Mouse (Mus musculus): Measurements from ENCODE around the gene Olfr835. TPM values are rescaled to one million over a fixed set of nuclear protein-coding genes. Genes with fewer than 3 reads are reported as not detected.

Olfr835 gene
- not detected in 2 replicates for polyA plus RNA-seq (2015; fragmentation: Nextera tagmentation; extraction: Ambion mirVana)

DNA sequence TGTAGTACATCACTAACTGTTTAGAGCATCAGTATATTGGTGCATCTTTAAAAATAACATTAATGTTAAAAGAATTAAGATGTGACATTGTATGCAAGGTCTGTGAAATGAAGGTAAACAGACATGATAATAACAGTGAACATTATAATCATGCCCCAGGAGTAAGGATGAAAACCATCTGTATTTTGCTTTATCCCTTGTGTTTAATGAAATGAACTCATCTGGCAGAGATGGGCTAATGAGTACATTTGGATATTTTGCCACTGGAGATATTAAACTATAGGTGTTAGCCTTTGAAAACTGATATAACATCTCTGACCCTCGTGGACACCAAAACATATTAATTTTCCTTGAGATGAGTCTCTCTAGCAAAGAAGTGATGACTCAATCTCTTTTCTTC, at the start of gene Olfr835:
Olfr835 (plus strand) TSS at position 301 of the 400 bp plus-strand sequence.
- H3K4me3 ChIP-seq, result no peak within 1 kb of the TSS
- 51% methylated on average over 1 of the region's 1 CpGs for whole genome bisulfite sequencing
- ATAC-seq (ENCODE audit: low FRiP score, low read depth), result no peak
- no peaks in the 10 kb centered on the region for H3K4me1 ChIP-seq
- no peaks in the 10 kb centered on the region for H3K27me3 ChIP-seq
- no peaks in the 10 kb centered on the region for H3K9me3 ChIP-seq
- no peaks in the 10 kb centered on the region for H3K36me3 ChIP-seq
- no peak within 1 kb of the TSS for H3K4me2 ChIP-seq (replicated peaks)
- H3K27ac ChIP-seq, result no peak within 1 kb of the TSS
- H3K9ac ChIP-seq, result no peak within 1 kb of the TSS

DNA sequence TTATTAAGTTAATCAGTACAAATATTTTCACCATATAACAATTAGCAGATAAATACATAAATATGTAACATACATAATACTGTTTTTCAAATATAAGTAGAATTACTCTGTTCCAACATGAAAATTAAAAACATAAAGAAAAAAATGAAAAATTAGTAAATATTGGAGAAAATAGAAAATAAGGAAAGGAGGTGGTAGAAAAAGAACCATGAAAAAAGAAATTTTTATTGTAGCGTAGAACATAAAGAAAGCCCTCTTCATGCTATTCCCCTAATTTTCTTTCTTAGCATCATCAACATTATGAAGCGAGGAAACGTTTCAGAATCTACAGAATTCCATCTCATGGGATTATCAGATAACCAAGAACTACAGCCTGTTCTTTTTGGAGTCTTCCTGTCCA, 44.8 kb upstream of the Olfr835 start, which contains the start of gene Olfr834:
Olfr834 (plus strand) TSS at position 301 of the 400 bp plus-strand sequence.
- Histone ChIP-seq H3K27ac (no peak within 1 kb of the TSS), H3K4me2 (replicated peaks) (no peak within 1 kb of the TSS), H3K4me1 (no peaks in the 10 kb centered on the region), H3K4me3 (no peak within 1 kb of the TSS), H3K9ac (no peak within 1 kb of the TSS), H3K27me3 (no peaks in the 10 kb centered on the region), H3K9me3 (peaks cover 5% of the 10 kb centered on the region), H3K36me3 (no peaks in the 10 kb centered on the region)
- WGBS, result 75% methylated on average over 3 of the region's 3 CpGs
- ATAC-seq (ENCODE audit: low FRiP score, low read depth), result no peak

GRCm38 (mm10) chr9:19084986-19085385, 52.5 kb downstream of the Olfr835 start:
- ATAC-seq (ENCODE audit: low FRiP score, low read depth), result no peak
- H3K27ac ChIP-seq, result no peak overlapping the region
- no peaks in the 10 kb centered on the region for H3K4me1 ChIP-seq
- no peaks in the 10 kb centered on the region for H3K27me3 ChIP-seq
- 34% methylated on average over 3 of the region's 3 CpGs for WGBS
- no peak overlapping the region for H3K4me3 ChIP-seq
- no peaks in the 10 kb centered on the region for H3K36me3 ChIP-seq
- no peak overlapping the region for H3K9ac ChIP-seq
- H3K4me2 ChIP-seq (replicated peaks), result no peak overlapping the region
- peaks cover 10% of the 10 kb centered on the region for H3K9me3 ChIP-seq

Other genes with a start within 250 kb of the Olfr835 start
- not detected in 2 replicates for gene Olfr828, start 213.2 kb upstream of the Olfr835 start, polyA plus RNA-seq (2015; fragmentation: Nextera tagmentation; extraction: Ambion mirVana)
- not detected in 2 replicates for gene Olfr829, start 177.8 kb upstream of the Olfr835 start, polyA plus RNA-seq (2015; fragmentation: Nextera tagmentation; extraction: Ambion mirVana)
- not detected in 2 replicates for gene Olfr830, start 158.0 kb upstream of the Olfr835 start, polyA plus RNA-seq (2015; fragmentation: Nextera tagmentation; extraction: Ambion mirVana)
- gene Olfr832, start 95.6 kb upstream of the Olfr835 start, polyA plus RNA-seq (2015; fragmentation: Nextera tagmentation; extraction: Ambion mirVana), result not detected in 2 replicates
- gene Olfr834, start 44.7 kb upstream of the Olfr835 start, polyA plus RNA-seq (2015; fragmentation: Nextera tagmentation; extraction: Ambion mirVana), result not detected in 2 replicates
- gene Olfr836, start 87.6 kb downstream of the Olfr835 start, polyA plus RNA-seq (2015; fragmentation: Nextera tagmentation; extraction: Ambion mirVana), result not detected in 2 replicates
- not detected in 2 replicates for gene Olfr837, start 103.6 kb downstream of the Olfr835 start, polyA plus RNA-seq (2015; fragmentation: Nextera tagmentation; extraction: Ambion mirVana)
- 0.01 TPM in 1 of 2 replicates, not detected in the other for gene Olfr839-ps1, start 144.6 kb downstream of the Olfr835 start, polyA plus RNA-seq (2015; fragmentation: Nextera tagmentation; extraction: Ambion mirVana)
- not detected in 2 replicates for gene Olfr843, start 219.3 kb downstream of the Olfr835 start, polyA plus RNA-seq (2015; fragmentation: Nextera tagmentation; extraction: Ambion mirVana)